Mouse (Mus musculus) gastrocnemius, postnatal 36 days (tissue): Measurements from ENCODE around the gene Spin2d. TPM values are rescaled to one million over a fixed set of nuclear protein-coding genes. Genes with fewer than 3 reads are reported as not detected.
"Not testable (repeated sequence)": the region's sequence is repeated elsewhere in the genome, so short reads cannot be mapped to it uniquely, and the experiment has no call there.

ENCODE experiments used
- DNase-seq, 2 experiments: peaks; one replicate each; pipeline ENCODE4 v3.0.0; 2022
- intact Hi-C: fragments of 180-260 bp; cut with DNase I; formaldehyde crosslinking; loops from one replicate; pipeline ENCODE4 v1.15.1; 2025
- long read RNA-seq, 2 experiments: library from polyadenylated mRNA; stranded (forward); transcript quantifications; one replicate each; pipeline ENCODE4 v2.0.0; 2021
- total RNA-seq, 2 experiments: library from RNA; stranded (reverse); gene quantifications; 2 replicates each; pipeline ENCODE4 v1.2.3; 2021

The Spin2d gene
- not detected for total RNA-seq
- long read RNA-seq, experiment 1 = 0 reads
- long read RNA-seq, experiment 2 = 0 reads

DNA sequence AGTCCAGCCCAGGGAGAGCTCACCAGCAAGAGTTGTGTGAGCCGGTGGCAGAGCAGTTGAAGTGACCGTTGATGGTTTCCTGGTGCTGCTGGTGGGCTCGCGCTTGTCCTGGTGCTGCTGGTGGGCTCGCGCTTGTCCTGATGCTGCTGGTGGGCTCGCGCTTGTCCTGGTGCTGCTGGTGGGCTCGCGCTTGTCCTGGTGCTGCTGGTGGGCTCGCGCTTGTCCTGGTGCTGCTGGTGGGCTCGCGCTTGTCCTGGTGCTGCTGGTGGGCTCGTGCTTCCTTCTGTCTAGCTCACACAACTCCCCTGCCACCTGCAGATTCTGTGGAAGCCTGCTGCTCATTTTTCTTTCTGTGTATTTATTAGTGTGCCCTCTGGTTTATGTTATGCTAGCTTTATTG is at the start of gene Spin2d:
Spin2d (minus strand) TSS at position 101 of the 400 bp plus-strand sequence.
- intact Hi-C loops, DNase-seq: not testable (repeated sequence)

DNA sequence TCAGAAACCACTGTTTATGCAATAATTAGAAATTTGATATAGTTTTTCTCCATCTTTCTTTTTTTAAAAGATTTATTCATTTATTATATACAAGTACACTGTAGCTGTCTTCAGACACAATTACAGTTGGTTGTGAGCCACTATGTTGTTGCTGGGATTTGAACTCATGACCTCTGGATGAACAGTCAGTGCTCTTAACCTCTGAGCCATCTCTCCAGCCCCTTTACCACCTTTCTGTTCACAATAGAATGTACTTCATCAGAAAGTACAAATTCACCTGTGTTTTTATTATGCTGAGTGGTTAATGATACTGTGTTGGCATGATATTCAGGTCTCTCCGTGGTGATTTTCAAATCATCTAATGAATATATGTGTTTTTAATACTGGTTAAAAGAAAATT is 48.6 kb upstream of the Spin2d start:
- intact Hi-C loops = no loop called here
- DNase-seq = no peak

DNA sequence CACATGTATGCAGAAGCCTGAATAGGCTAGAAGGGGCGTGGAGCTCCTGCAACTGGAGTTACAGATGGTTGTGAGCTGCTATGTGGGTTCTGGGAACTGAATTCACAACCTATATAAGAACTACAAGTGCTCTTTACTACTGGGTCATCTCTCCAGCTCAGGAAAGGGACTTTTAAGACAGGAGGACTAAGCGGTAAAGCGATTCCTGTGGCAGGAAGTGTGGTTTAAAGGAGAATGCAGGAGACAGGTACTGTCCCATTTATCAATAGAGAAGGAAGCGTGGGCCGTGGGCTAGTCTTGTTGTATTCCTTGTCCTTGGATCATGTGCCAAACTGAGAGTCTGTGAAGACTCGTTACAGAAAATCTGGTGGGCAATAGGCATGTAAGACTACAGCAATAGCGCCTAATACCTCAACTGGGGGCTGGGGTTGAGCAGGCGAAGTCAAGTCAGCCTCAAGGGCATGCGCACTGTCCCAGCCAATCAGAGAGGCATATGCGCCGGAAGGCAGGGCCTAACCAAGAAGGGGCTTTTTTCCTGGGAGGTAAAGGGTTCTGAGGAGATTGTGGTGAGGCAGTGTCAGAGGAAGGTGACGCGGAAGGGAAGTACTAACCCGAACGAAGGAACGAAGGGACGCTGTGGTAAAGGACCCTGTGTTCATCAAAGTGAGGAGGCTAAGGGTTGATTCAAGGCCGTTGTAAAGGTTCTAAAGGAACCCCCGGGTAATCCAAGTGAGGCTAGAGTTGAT is 37.2 kb upstream of the Spin2d start, which contains the start of gene Xlr4b:
Xlr4b (plus strand) TSS at position 515 of the 746 bp plus-strand sequence.
- DNase-seq, intact Hi-C loops: not testable (repeated sequence)

DNA sequence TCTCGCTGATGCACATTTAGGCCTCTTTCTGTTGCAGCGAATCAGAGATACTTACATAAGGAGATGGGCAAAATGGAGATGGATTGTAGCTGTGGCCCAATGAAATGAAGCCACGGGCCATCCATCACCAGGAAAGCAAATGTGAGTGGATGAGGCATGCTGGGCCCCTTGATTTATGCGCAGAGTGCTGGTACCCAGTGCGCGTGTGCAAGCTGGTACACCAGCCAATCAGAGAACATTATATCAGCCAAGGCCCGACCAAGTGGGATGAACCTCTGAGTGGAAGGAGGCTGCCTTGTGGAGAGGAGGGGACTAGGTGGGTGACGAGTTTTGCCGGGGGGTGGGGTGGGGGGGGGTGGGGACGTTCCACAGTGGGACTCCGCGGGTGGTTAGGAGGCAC is 15.1 kb upstream of the Spin2d start, which contains the start of gene Xlr3b:
Xlr3b (plus strand) TSS at position 274 of the 400 bp plus-strand sequence.
- DNase-seq, intact Hi-C loops: not testable (repeated sequence)

DNA sequence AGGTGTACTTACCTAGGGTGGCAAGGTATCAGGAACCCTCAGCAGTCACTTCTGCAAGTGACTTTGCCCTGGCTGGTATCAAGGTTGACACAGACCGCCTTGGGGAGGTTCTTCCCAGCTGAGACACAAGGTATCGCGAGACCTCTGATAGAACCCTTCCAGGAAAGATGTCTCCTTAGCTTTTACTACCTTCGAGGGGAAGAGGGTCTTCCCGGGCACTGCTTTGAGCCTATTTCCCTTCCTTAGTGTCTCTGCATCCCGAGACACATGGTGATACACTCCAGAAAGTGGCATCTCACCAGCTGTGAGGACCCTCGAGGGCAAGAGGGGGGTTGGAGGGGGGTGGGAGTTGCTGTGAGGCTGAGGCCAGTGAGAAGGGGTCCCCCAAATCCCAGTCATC is 27.4 kb downstream of the Spin2d start, which contains the start of gene DXBay18:
DXBay18 (minus strand) TSS at position 101 of the 400 bp plus-strand sequence.
- DNase-seq, intact Hi-C loops: not testable (repeated sequence)

DNA sequence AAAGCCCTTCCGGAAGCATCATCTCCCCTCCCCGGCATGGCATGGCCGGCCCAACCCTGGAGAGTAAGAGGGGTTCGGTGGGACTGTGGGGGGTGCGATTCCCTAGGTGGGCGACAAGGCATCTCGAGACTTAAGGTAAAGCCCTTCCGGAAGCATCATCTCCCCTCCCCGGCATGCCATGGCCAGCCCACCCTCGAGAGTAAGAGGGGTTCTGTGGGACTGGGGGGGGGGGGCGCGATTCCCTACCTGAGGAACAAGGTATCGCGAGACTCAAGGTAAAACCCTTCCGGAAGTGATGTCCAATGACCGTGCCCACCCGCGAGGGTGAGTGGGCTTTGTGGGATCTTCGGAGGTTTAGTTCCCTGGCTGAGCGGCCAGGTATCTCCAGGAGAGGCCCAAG is 28.3 kb downstream of the Spin2d start, which contains the start of gene Xlr5b:
Xlr5b (plus strand) TSS at position 301 of the 400 bp plus-strand sequence.
- intact Hi-C loops = not testable (repeated sequence)

DNA sequence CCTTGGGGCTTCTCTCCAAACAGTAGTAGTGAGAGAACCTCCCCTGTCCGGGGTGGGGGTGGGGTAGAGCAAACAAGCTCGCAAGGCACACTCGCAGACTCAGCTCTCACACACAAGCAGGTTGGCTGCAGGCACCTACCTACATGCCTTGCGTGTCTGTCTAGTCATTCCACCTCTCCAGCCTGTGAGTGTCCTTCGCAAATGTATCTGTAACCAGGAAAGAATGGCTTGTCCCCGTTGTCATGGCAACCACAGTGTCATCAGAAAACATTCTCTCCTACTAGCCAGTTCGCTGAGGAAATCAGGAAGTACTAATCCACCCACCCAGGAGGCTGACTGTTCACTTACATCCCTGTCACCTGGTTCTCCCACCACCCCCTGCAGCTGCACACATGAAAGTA is 33.6 kb downstream of the Spin2d start:
- DNase-seq, intact Hi-C loops: not testable (repeated sequence)

More for the DNA sequence above, 28.3 kb downstream of the Spin2d start, which contains the start of gene Xlr5b:
- not testable (repeated sequence) for DNase-seq

Other genes with a start within 250 kb of the Spin2d start
- 1 to 10 TPM; 1.4 to 1.9 TPM for gene Zfp185, start 189.7 kb downstream of the Spin2d start, total RNA-seq
- gene Pnma5, start 139.9 kb downstream of the Spin2d start, total RNA-seq = under 1 TPM in 1 of 2 experiments, not detected in 1; 0.10 TPM
- gene Pnma3, start 112.2 kb downstream of the Spin2d start, total RNA-seq = not detected
- gene Xlr4a, start 94.5 kb downstream of the Spin2d start, total RNA-seq = not detected
- under 1 TPM in 1 of 2 experiments, not detected in 1; 0.76 TPM for gene Xlr3a, start 79.9 kb downstream of the Spin2d start, total RNA-seq
- not detected for gene Gm14685, start 59.9 kb downstream of the Spin2d start, total RNA-seq
- not detected for gene Xlr5b, start 28.2 kb downstream of the Spin2d start, total RNA-seq
- not detected for gene DXBay18, start 27.5 kb downstream of the Spin2d start, total RNA-seq
- 1 to 10 TPM in 1 of 2 experiments, under 1 TPM in 1; 0.33 to 4.2 TPM for gene Xlr3b, start 15.2 kb upstream of the Spin2d start, total RNA-seq
- under 1 TPM in 1 of 2 experiments, not detected in 1; 0.26 TPM for gene Xlr4b, start 37.3 kb upstream of the Spin2d start, total RNA-seq
- gene F8a, start 51.3 kb upstream of the Spin2d start, total RNA-seq = 1 to 10 TPM; 4.9 to 6.6 TPM
- under 1 TPM in 1 of 2 experiments, not detected in 1; 0.17 TPM for gene Xlr4c, start 66.1 kb upstream of the Spin2d start, total RNA-seq
- not detected for gene Xlr3c, start 88.4 kb upstream of the Spin2d start, total RNA-seq
- gene Xlr5a, start 116.0 kb upstream of the Spin2d start, total RNA-seq = not detected
- not detected for gene Xlr5c, start 116.0 kb upstream of the Spin2d start, total RNA-seq
- not detected for gene Gm45015, start 159.9 kb upstream of the Spin2d start, total RNA-seq
- gene Zfp275, start 165.6 kb upstream of the Spin2d start, total RNA-seq = 1 to 10 TPM; 4.4 to 5.6 TPM
- not detected for gene Gm18336, start 221.7 kb upstream of the Spin2d start, total RNA-seq
- gene Zfp92, start 234.1 kb upstream of the Spin2d start, total RNA-seq = under 1 TPM in 1 of 2 experiments, not detected in 1; 0.15 TPM